Mouse (Mus musculus): ENCODE results near the gene Gm7945. TPM values are rescaled to one million over a fixed set of nuclear protein-coding genes. Genes with fewer than 3 reads are reported as not detected.

Gene Gm7945
- not detected for total RNA-seq (2023)

GRCm38 (mm10) chr14:41386279-41386678 is at the start of gene Gm7945:
Gene Gm7945, minus strand, starts transcription at chr14:41386379.

GRCm38 (mm10) chr14:41408181-41408580 is 22.0 kb upstream of the Gm7945 start, which contains the start of gene Gm6482:
Gene Gm6482, minus strand, starts transcription at chr14:41408281.

DNA sequence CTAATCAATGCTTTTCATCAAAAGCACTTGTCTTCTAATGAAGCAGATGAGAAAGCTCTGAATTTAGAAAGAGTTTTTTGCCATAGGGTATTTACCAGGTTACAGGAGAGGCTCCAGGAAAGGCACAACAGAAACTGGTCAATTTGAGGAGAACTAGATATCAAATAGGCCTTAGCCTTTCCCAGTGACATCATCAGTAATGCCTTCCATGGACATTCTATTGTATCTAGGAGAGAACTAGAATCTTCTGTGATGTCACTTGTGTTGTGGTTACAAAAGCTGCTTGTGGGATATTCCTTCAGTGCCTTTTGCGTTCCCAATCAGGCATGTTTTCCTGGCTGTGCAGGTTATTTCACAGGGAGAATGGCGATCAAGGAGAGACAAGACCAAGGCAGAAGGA is 37.9 kb downstream of the Gm7945 start, which contains the start of gene Gm5798:
Gm5798 (plus strand) TSS at position 301 of the 400 bp plus-strand sequence.

Other genes with a start within 250 kb of the Gm7945 start
- gene Mbl1, start 234.9 kb downstream of the Gm7945 start, total RNA-seq (2023): not detected
- not detected for gene Sftpd, start 201.2 kb downstream of the Gm7945 start, total RNA-seq (2023)
- gene Gm2832, start 107.6 kb downstream of the Gm7945 start, total RNA-seq (2023): not detected
- gene Gm5798, start 37.8 kb downstream of the Gm7945 start, total RNA-seq (2023): not detected
- gene Gm6482, start 21.9 kb upstream of the Gm7945 start, total RNA-seq (2023): not detected
- gene Gm7954, start 67.1 kb upstream of the Gm7945 start, total RNA-seq (2023): not detected
- not detected for gene Gm3486, start 103.1 kb upstream of the Gm7945 start, total RNA-seq (2023)
- gene Gm7970, start 169.2 kb upstream of the Gm7945 start, total RNA-seq (2023): not detected
- gene 1700049E17Rik2, start 186.8 kb upstream of the Gm7945 start, total RNA-seq (2023): not detected
- not detected for gene Gm3072, start 238.2 kb upstream of the Gm7945 start, total RNA-seq (2023)